Mouse (Mus musculus) left cerebral cortex, postnatal 36 days (tissue): Measurements from ENCODE around the gene Vps18. TPM values are rescaled to one million over a fixed set of nuclear protein-coding genes. Genes with fewer than 3 reads are reported as not detected.

ENCODE experiments used
- DNase-seq, 2 experiments: peaks; one replicate each; pipeline ENCODE4 v3.0.0; 2021 to 2022; ENCODE audit warnings: low spot score in 2 of 2, mixed read lengths in 1 of 2
- intact Hi-C: fragments of 180-260 bp; cut with DNase I; formaldehyde crosslinking; loops from one replicate; pipeline ENCODE4 v1.15.1; 2025
- total RNA-seq, 2 experiments: library from RNA; stranded (reverse); gene quantifications; 2 replicates each; pipeline ENCODE4 v1.2.3; 2021

Vps18 gene
- total RNA-seq, 2 experiments from 2014 or later = 47.7 to 50.1 TPM

GRCm38 (mm10) chr2:119332177-119332661 is 43.7 kb downstream of the Vps18 start:
- no peak for DNase-seq
- intact Hi-C loops = no loop called here

GRCm38 (mm10) chr2:119334135-119334534 is 45.6 kb downstream of the Vps18 start:
- DNase-seq = no peak
- intact Hi-C loops = no loop called here

- DNase-seq = no peak
- intact Hi-C loops = loop anchor here (5.0 kb wide), 1 partner anchor 33 kb away; no protein-coding TSS in a partner anchor
Measured at GRCm38 (mm10) chr2:119334964-119335525, 46.5 kb downstream of the Vps18 start.

DNA sequence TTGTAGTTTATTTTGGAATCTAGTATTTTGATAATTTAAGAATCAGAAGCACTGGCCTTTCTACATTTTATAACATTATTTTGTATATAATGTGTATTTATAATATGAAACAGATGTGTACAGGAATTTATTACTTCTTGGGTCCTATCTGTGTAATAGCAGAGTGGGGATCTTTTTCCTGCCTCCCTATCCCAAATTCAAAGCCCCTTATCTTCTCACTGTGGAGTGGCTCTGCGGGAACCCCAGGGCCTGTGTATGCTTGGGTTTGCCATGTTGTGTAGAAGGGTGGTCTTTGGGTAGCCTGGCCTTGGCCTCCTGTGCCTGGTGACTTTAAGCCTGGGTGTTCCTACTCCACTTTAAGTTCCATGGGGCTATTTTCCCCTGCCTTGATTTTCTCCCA is 47.0 kb downstream of the Vps18 start:
- DNase-seq = no peak
- intact Hi-C loops = loop anchor here (5.0 kb wide), 1 partner anchor 33 kb away; no protein-coding TSS in a partner anchor

GRCm38 (mm10) chr2:119336002-119336401 is 47.5 kb downstream of the Vps18 start:
- no peak for DNase-seq
- intact Hi-C loops = loop anchor here (5.0 kb wide), 1 partner anchor 34 kb away; no protein-coding TSS in a partner anchor

- intact Hi-C loops = loop anchor here (5.0 kb wide), 1 partner anchor 34 kb away; no protein-coding TSS in a partner anchor
- DNase-seq = no peak
Measured at GRCm38 (mm10) chr2:119336470-119336869, 47.9 kb downstream of the Vps18 start.

DNA sequence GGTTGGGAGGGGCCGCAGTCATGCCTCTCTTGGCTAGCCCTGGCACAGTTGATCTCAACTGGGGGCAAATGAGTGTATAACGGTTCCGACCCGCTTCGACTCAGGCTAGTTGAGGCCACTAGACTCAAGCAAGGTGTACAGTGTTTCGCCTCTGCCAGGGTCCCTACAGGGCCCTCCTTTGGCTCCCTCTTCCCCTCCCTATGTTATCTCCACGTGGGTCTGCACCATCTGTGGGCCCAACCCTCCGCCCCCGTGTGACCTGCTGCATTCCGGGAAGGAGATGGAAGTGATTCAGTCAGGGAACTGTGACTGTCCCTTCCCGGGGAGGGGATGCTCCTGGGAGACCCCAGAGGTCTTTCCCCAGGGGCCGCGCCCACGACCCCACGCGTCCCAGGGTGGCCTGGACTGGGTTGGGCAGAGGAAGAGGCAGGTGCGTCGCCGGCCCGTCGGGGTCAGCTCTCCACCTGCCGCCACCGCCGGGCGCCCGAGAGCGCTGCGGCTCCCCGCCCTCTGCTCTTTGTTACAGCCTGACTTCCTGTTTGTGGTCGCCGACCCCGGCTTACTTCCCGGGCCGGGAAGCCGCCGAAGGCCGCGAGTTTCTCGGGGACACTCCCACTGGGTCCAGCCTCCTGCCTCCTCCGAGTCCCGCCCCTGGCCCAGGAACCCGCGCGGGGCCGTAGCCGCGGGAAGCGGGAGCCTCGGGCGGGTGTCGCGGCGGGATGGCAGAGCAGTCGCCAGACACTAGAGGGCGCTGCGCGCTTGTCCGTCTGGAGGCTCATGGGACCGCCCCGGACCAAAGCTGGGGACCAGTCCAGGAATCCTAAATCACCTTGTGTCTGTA is 49.1 kb downstream of the Vps18 start:
- peak; percentile 81 to 82 for DNase-seq
- intact Hi-C loops = loop anchor here (5.0 kb wide), 1 partner anchor 35 kb away; no protein-coding TSS in a partner anchor

DNA sequence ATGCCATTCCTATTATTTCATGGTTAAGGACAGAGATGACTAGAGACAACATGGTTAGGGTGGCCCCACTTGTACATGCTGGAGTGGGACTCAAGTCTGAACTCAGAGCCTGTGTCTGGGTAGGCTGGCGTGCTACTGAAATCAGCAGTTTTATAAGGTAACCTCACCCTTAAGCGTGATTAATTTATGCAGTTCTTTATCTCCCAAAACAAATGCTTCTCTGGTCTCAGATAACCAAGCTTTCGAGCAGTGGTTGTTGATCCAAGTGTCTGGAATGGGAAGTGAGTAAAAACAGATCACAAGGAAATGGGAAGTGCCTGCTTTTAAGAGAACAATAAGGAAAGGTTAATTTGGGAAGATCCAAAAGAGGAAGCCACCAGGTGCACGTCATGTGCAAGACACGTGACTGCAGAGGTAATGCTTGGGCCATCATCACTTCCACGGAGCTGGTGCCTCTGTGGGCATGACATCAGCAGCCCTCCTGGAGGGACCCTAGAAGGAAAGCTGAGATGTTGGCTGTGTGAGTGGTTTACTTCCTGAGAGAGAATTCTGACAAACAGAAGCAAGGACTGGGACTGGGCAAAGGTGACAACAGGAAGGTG is 56.1 kb downstream of the Vps18 start:
- DNase-seq = no peak
- intact Hi-C loops = no loop called here

Other genes with a start within 250 kb of the Vps18 start
- 1 to 10 TPM in 1 of 2 experiments, under 1 TPM in 1; 0.16 to 1.2 TPM for gene Knl1, start 241.6 kb upstream of the Vps18 start, total RNA-seq
- 1 to 10 TPM in 1 of 2 experiments, under 1 TPM in 1; 0.57 to 1.5 TPM for gene Rad51, start 175.9 kb upstream of the Vps18 start, total RNA-seq
- 10 to 100 TPM; 53.4 to 58.1 TPM for gene Rmdn3, start 131.7 kb upstream of the Vps18 start, total RNA-seq
- gene Gchfr, start 121.0 kb upstream of the Vps18 start, total RNA-seq = not detected
- gene Gm14137, start 114.2 kb upstream of the Vps18 start, total RNA-seq = not detected
- 10 to 100 TPM; 34.9 TPM for gene Zfyve19, start 80.1 kb upstream of the Vps18 start, total RNA-seq
- 10 to 100 TPM; 16.4 to 16.6 TPM for gene Dnajc17, start 79.9 kb upstream of the Vps18 start, total RNA-seq
- gene Ppp1r14d, start 58.8 kb upstream of the Vps18 start, total RNA-seq = not detected
- 1 to 10 TPM in 1 of 2 experiments, under 1 TPM in 1; 0.76 to 1.3 TPM for gene Spint1, start 51.4 kb upstream of the Vps18 start, total RNA-seq
- gene Rhov, start 17.5 kb upstream of the Vps18 start, total RNA-seq = 10 to 100 TPM in 1 of 2 experiments, 1 to 10 TPM in 1; 7.9 to 10.9 TPM
- 1 to 10 TPM; 3.2 to 3.8 TPM for gene Dll4, start 37.0 kb downstream of the Vps18 start, total RNA-seq
- gene Chac1, start 62.5 kb downstream of the Vps18 start, total RNA-seq = 1 to 10 TPM; 8.2 to 8.9 TPM
- 10 to 100 TPM; 19.8 to 23.3 TPM for gene Ino80, start 188.9 kb downstream of the Vps18 start, total RNA-seq